Mouse (Mus musculus): Measurements from ENCODE around the gene Klk9. TPM values are rescaled to one million over a fixed set of nuclear protein-coding genes. Genes with fewer than 3 reads are reported as not detected.

Gene Klk9
- polyA plus RNA-seq, 1 experiment = not detected

GRCm38 (mm10) chr7:43796355-43796754 is 4.7 kb downstream of the Klk9 start:
- H3K36me3 ChIP-seq (ENCODE audit: control insufficient read depth, insufficient read depth, low read length) = no peaks in the 10 kb centered on the region
- TF ChIP-seq POLR2A (IDR thresholded peaks at IDR 0.05; ENCODE audit: low read depth, low read length) (no peak), CTCF (IDR thresholded peaks at IDR 0.05; ENCODE audit: extremely low read depth, insufficient read length, insufficient replicate concordance, low read depth, low read length) (no peak)
- H3K4me3 ChIP-seq (ENCODE audit: low read depth, low read length) = no peak overlapping the region
- 7% methylated on average over 8 of the region's 8 CpGs for WGBS
- no peak overlapping the region for H3K27ac ChIP-seq (ENCODE audit: insufficient read depth, low read depth, low read length)
- H3K4me1 ChIP-seq (ENCODE audit: control insufficient read depth, insufficient read depth, insufficient read length, low read length) = 0 out of 2 replicates have a peak, but pooled peaks cover 3% of the 10 kb centered on the region
- peaks cover 5% of the 10 kb centered on the region; the same call in 1 of the 2 replicates for H3K27me3 ChIP-seq (ENCODE audit: control insufficient read depth, insufficient read depth, low read length)

GRCm38 (mm10) chr7:43797333-43797769 is 5.7 kb downstream of the Klk9 start, which contains the start of gene Klk8:
Gene Klk8, plus strand, starts transcription at chr7:43797577.
- WGBS = 1% methylated on average over 28 of the region's 28 CpGs
- peaks cover 5% of the 10 kb centered on the region; the same call in 1 of the 2 replicates for H3K27me3 ChIP-seq (ENCODE audit: control insufficient read depth, insufficient read depth, low read length)
- TF ChIP-seq CTCF (IDR thresholded peaks at IDR 0.05; ENCODE audit: extremely low read depth, insufficient read length, insufficient replicate concordance, low read depth, low read length) (no peak), POLR2A (IDR thresholded peaks at IDR 0.05; ENCODE audit: low read depth, low read length) (no peak)
- no peak within 1 kb of the TSS for H3K27ac ChIP-seq (ENCODE audit: insufficient read depth, low read depth, low read length)
- H3K4me1 ChIP-seq (ENCODE audit: control insufficient read depth, insufficient read depth, insufficient read length, low read length) = 0 out of 2 replicates have a peak, but pooled peaks cover 3% of the 10 kb centered on the region
- no peaks in the 10 kb centered on the region for H3K36me3 ChIP-seq (ENCODE audit: control insufficient read depth, insufficient read depth, low read length)
- peak within 1 kb of the TSS; percentile 59 for H3K4me3 ChIP-seq (ENCODE audit: low read depth, low read length)

GRCm38 (mm10) chr7:43797844-43798462 is 6.3 kb downstream of the Klk9 start:
- Histone ChIP-seq H3K4me1 (ENCODE audit: control insufficient read depth, insufficient read depth, insufficient read length, low read length) (0 out of 2 replicates have a peak, but pooled peaks cover 3% of the 10 kb centered on the region), H3K27ac (ENCODE audit: insufficient read depth, low read depth, low read length) (no peak overlapping the region), H3K4me3 (ENCODE audit: low read depth, low read length) (peak overlapping the region; percentile 59), H3K27me3 (ENCODE audit: control insufficient read depth, insufficient read depth, low read length) (peaks cover 5% of the 10 kb centered on the region; the same call in 1 of the 2 replicates), H3K36me3 (ENCODE audit: control insufficient read depth, insufficient read depth, low read length) (no peaks in the 10 kb centered on the region)
- no peak for TF ChIP-seq POLR2A (IDR thresholded peaks at IDR 0.05; ENCODE audit: low read depth, low read length)
- 41% methylated on average over 13 of the region's 13 CpGs for WGBS

GRCm38 (mm10) chr7:43799876-43800275 is 8.2 kb downstream of the Klk9 start:
- Histone ChIP-seq H3K4me1 (ENCODE audit: control insufficient read depth, insufficient read depth, insufficient read length, low read length) (0 out of 2 replicates have a peak, but pooled peaks cover 3% of the 10 kb centered on the region), H3K27me3 (ENCODE audit: control insufficient read depth, insufficient read depth, low read length) (peaks cover 5% of the 10 kb centered on the region; the same call in 1 of the 2 replicates), H3K36me3 (ENCODE audit: control insufficient read depth, insufficient read depth, low read length) (no peaks in the 10 kb centered on the region), H3K27ac (ENCODE audit: insufficient read depth, low read depth, low read length) (no peak overlapping the region), H3K4me3 (ENCODE audit: low read depth, low read length) (no peak overlapping the region)
- 79% methylated on average over 7 of the region's 7 CpGs for WGBS
- TF ChIP-seq CTCF (IDR thresholded peaks at IDR 0.05; ENCODE audit: extremely low read depth, insufficient read length, insufficient replicate concordance, low read depth, low read length) = no peak
- TF ChIP-seq POLR2A (IDR thresholded peaks at IDR 0.05; ENCODE audit: low read depth, low read length) = no peak

- 54% methylated on average over 5 of the region's 5 CpGs for WGBS
Measured at GRCm38 (mm10) chr7:43810994-43811393, 19.3 kb downstream of the Klk9 start, which contains the start of gene Klk7. Gene Klk7, plus strand, starts transcription at chr7:43811294.

GRCm38 (mm10) chr7:43815211-43815610 is 23.5 kb downstream of the Klk9 start:
- no peak overlapping the region for H3K27ac ChIP-seq (ENCODE audit: insufficient read depth, low read depth, low read length)
- no peak for TF ChIP-seq CTCF (IDR thresholded peaks at IDR 0.05; ENCODE audit: extremely low read depth, insufficient read length, insufficient replicate concordance, low read depth, low read length)
- TF ChIP-seq POLR2A (IDR thresholded peaks at IDR 0.05; ENCODE audit: low read depth, low read length) = no peak
- 83% methylated on average over 7 of the region's 7 CpGs for WGBS
- no peaks in the 10 kb centered on the region for H3K27me3 ChIP-seq (ENCODE audit: control insufficient read depth, insufficient read depth, low read length)
- no peaks in the 10 kb centered on the region for H3K36me3 ChIP-seq (ENCODE audit: control insufficient read depth, insufficient read depth, low read length)
- H3K4me3 ChIP-seq (ENCODE audit: low read depth, low read length) = no peak overlapping the region
- H3K4me1 ChIP-seq (ENCODE audit: control insufficient read depth, insufficient read depth, insufficient read length, low read length) = no peaks in the 10 kb centered on the region

More at GRCm38 (mm10) chr7:43810994-43811393, 19.3 kb downstream of the Klk9 start, which contains the start of gene Klk7:
- no peaks in the 10 kb centered on the region for H3K27me3 ChIP-seq (ENCODE audit: control insufficient read depth, insufficient read depth, low read length)
- H3K27ac ChIP-seq (ENCODE audit: insufficient read depth, low read depth, low read length) = no peak within 1 kb of the TSS
- no peak within 1 kb of the TSS for H3K4me3 ChIP-seq (ENCODE audit: low read depth, low read length)
- no peaks in the 10 kb centered on the region for H3K4me1 ChIP-seq (ENCODE audit: control insufficient read depth, insufficient read depth, insufficient read length, low read length)
- no peaks in the 10 kb centered on the region for H3K36me3 ChIP-seq (ENCODE audit: control insufficient read depth, insufficient read depth, low read length)
- no peak for TF ChIP-seq POLR2A (IDR thresholded peaks at IDR 0.05; ENCODE audit: low read depth, low read length)
- no peak for TF ChIP-seq CTCF (IDR thresholded peaks at IDR 0.05; ENCODE audit: extremely low read depth, insufficient read length, insufficient replicate concordance, low read depth, low read length)

GRCm38 (mm10) chr7:43816746-43817145 is 25.1 kb downstream of the Klk9 start:
- Histone ChIP-seq H3K36me3 (ENCODE audit: control insufficient read depth, insufficient read depth, low read length) (no peaks in the 10 kb centered on the region), H3K27me3 (ENCODE audit: control insufficient read depth, insufficient read depth, low read length) (no peaks in the 10 kb centered on the region), H3K4me3 (ENCODE audit: low read depth, low read length) (no peak overlapping the region), H3K27ac (ENCODE audit: insufficient read depth, low read depth, low read length) (no peak overlapping the region), H3K4me1 (ENCODE audit: control insufficient read depth, insufficient read depth, insufficient read length, low read length) (no peaks in the 10 kb centered on the region)
- TF ChIP-seq CTCF (IDR thresholded peaks at IDR 0.05; ENCODE audit: extremely low read depth, insufficient read length, insufficient replicate concordance, low read depth, low read length) (no peak), POLR2A (IDR thresholded peaks at IDR 0.05; ENCODE audit: low read depth, low read length) (no peak)
